Mouse (Mus musculus) olfactory bulb, adult 2 months (tissue): Measurements from ENCODE around the gene Svs5.

Experiments
- CTCF ChIP-seq: fragments of 200-500 bp; IDR thresholded peaks from 2 replicates; pipeline ENCODE4 v1.5.1; 2012; ENCODE audit warnings: low read depth, mild to moderate bottlenecking, low read length, moderate library complexity; ENCODE audit not compliant: insufficient read depth
- POLR2A ChIP-seq: fragments of 200-500 bp; IDR thresholded peaks from 2 replicates; pipeline ENCODE4 v1.6.1; 2012; ENCODE audit warnings: mild to moderate bottlenecking, low read depth, low read length, moderate library complexity; ENCODE audit not compliant: insufficient read depth

DNA sequence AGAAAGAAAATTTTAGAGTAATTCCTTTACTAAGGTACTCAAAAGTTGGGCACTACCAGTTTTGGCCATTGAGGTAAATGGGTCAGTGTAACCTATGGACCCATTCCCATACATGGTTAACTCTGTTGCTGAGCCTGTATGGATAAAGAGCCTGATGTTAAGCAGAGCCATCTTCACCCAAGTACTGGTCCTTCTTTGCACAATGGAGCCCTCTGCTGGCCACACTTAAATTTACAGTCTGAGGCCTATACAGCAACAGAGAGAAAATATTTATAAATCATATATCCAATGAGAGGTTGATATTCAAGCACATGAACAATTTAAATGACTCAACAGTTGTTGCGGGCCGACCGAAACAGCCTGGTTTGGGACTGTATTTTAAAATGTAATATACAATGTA, 16.4 kb downstream of the Svs5 start:
- TF ChIP-seq CTCF (no peak), POLR2A (no peak)
